Mouse (Mus musculus) stomach, embryonic 16.5 days (tissue): ENCODE measurements around the gene Rab34. TPM values are rescaled to one million over a fixed set of nuclear protein-coding genes. Genes with fewer than 3 reads are reported as not detected.

Source experiments
- ATAC-seq: fragments of 200-750 bp; cut with Nextera tagmentation; 2 replicates; pipeline ENCODE4 v1.8.0; 2017; ENCODE audit warnings: moderate number of reproducible peaks, moderate TSS enrichment; ENCODE audit not compliant: insufficient read depth, low FRiP score
- H3K27ac ChIP-seq: fragments of 300-500 bp; sonication (generic); 2 replicates; pipeline ENCODE4 v1.5.1; 2014; ENCODE audit warnings: low read length
- H3K27me3 ChIP-seq: fragments of 300-500 bp; sonication (generic); 2 replicates; pipeline ENCODE4 v1.6.1; 2014; ENCODE audit warnings: low read length, control low read depth, mixed read lengths; ENCODE audit not compliant: control insufficient read depth, insufficient read depth
- H3K36me3 ChIP-seq: fragments of 300-500 bp; sonication (generic); 2 replicates; pipeline ENCODE4 v1.6.1; 2014; ENCODE audit warnings: low read length; ENCODE audit not compliant: control insufficient read depth, insufficient read depth
- H3K4me1 ChIP-seq: fragments of 300-500 bp; sonication (generic); 2 replicates; pipeline ENCODE4 v1.6.1; 2014; ENCODE audit warnings: low read length, control low read depth, mixed read lengths; ENCODE audit not compliant: control insufficient read depth, insufficient read depth
- H3K4me2 ChIP-seq: fragments of 300-500 bp; sonication (generic); 2 replicates; pipeline ENCODE4 v1.6.1; 2014; ENCODE audit warnings: low read depth, low read length, mixed read lengths
- H3K4me3 ChIP-seq: fragments of 300-500 bp; sonication (generic); replicated peaks from 2 replicates; pipeline ENCODE4 v1.5.1; 2014; ENCODE audit warnings: mild to moderate bottlenecking, low read length
- H3K9ac ChIP-seq: fragments of 300-500 bp; sonication (generic); 2 replicates; pipeline ENCODE4 v1.6.1; 2014; ENCODE audit warnings: low read length
- H3K9me3 ChIP-seq: fragments of 300-500 bp; sonication (generic); replicated peaks from 2 replicates; pipeline ENCODE4 v1.6.1; 2016; ENCODE audit warnings: low read length, control low read depth; ENCODE audit not compliant: control insufficient read depth
- WGBS: fragments of 180-500 bp; shearing (Covaris S2); extraction: QIAGEN DNeasy Blood & Tissue Kit; methylation state at CpG from one replicate; pipeline ENCODE4 v1.1.7; 2014; 5-methylcytosine and 5-hydroxymethylcytosine counted together
- polyA plus RNA-seq: library from polyadenylated mRNA; unstranded; fragments of >200 nt; fragmentation: Nextera tagmentation; extraction: Ambion mirVana; gene quantifications from 2 replicates; pipeline ENCODE4 v1.2.1, GENCODE M21; 2015

Gene Rab34
- polyA plus RNA-seq, 1 experiment from 2014 or later, result 90.9 TPM

- Histone ChIP-seq H3K36me3 (peaks cover 7% of the 10 kb centered on the region), H3K9me3 (no peaks in the 10 kb centered on the region), H3K4me2 (no peak overlapping the region), H3K27me3 (no peaks in the 10 kb centered on the region), H3K9ac (no peak overlapping the region), H3K4me1 (peaks cover 20% of the 10 kb centered on the region), H3K4me3 (no peak overlapping the region), H3K27ac (no peak overlapping the region)
- WGBS, result 83% methylated on average over 5 of the region's 5 CpGs
- no peak for ATAC-seq
These were observed 32.6 kb upstream of the Rab34 start for GRCm38 (mm10) chr11:78155674-78156073.

GRCm38 (mm10) chr11:78156156-78156699 lies 32.0 kb upstream of the Rab34 start:
- H3K27me3 ChIP-seq, result no peaks in the 10 kb centered on the region
- WGBS, result 73% methylated on average over 6 of the region's 6 CpGs
- no peak overlapping the region for H3K4me3 ChIP-seq
- peaks cover 20% of the 10 kb centered on the region for H3K4me1 ChIP-seq
- peaks cover 13% of the 10 kb centered on the region for H3K36me3 ChIP-seq
- no peak for ATAC-seq
- no peak overlapping the region for H3K27ac ChIP-seq
- no peak overlapping the region for H3K4me2 ChIP-seq
- no peaks in the 10 kb centered on the region for H3K9me3 ChIP-seq
- H3K9ac ChIP-seq, result no peak overlapping the region

- no peak overlapping the region for H3K4me2 ChIP-seq
- no peak overlapping the region for H3K9ac ChIP-seq
- H3K4me1 ChIP-seq, result peaks cover 22% of the 10 kb centered on the region
- H3K27ac ChIP-seq, result no peak overlapping the region
- H3K27me3 ChIP-seq, result no peaks in the 10 kb centered on the region
- H3K9me3 ChIP-seq, result no peaks in the 10 kb centered on the region
- H3K36me3 ChIP-seq, result peaks cover 17% of the 10 kb centered on the region
- H3K4me3 ChIP-seq, result no peak overlapping the region
- ATAC-seq, result peak; percentile 30
- WGBS, result 19% methylated on average over 2 of the region's 2 CpGs
These were observed 29.1 kb upstream of the Rab34 start for GRCm38 (mm10) chr11:78159096-78159495.

- no peak for ATAC-seq
- WGBS, result 65% methylated on average over 7 of the region's 7 CpGs
- H3K9me3 ChIP-seq, result no peaks in the 10 kb centered on the region
- no peak overlapping the region for H3K4me3 ChIP-seq
- peaks cover 17% of the 10 kb centered on the region for H3K36me3 ChIP-seq
- H3K9ac ChIP-seq, result no peak overlapping the region
- H3K27me3 ChIP-seq, result no peaks in the 10 kb centered on the region
- H3K4me1 ChIP-seq, result peaks cover 22% of the 10 kb centered on the region
- no peak overlapping the region for H3K4me2 ChIP-seq
- H3K27ac ChIP-seq, result no peak overlapping the region
These were observed 28.7 kb upstream of the Rab34 start for GRCm38 (mm10) chr11:78159557-78159956.

GRCm38 (mm10) chr11:78160171-78160570 lies 28.1 kb upstream of the Rab34 start:
- ATAC-seq, result no peak
- WGBS, result 79% methylated on average over 18 of the region's 18 CpGs
- Histone ChIP-seq H3K4me3 (no peak overlapping the region), H3K4me1 (peaks cover 22% of the 10 kb centered on the region), H3K27ac (no peak overlapping the region; the same call in 1 of the 2 replicates), H3K36me3 (peaks cover 17% of the 10 kb centered on the region), H3K9ac (no peak overlapping the region), H3K4me2 (no peak overlapping the region), H3K9me3 (no peaks in the 10 kb centered on the region), H3K27me3 (no peaks in the 10 kb centered on the region)

- Histone ChIP-seq H3K9me3 (no peaks in the 10 kb centered on the region), H3K36me3 (peaks cover 17% of the 10 kb centered on the region), H3K4me2 (no peak overlapping the region), H3K4me1 (peaks cover 23% of the 10 kb centered on the region), H3K9ac (0 out of 2 replicates have a peak overlapping the region, but pooled peaks have one; percentile 26), H3K4me3 (no peak overlapping the region), H3K27ac (no peak overlapping the region), H3K27me3 (no peaks in the 10 kb centered on the region)
- no peak for ATAC-seq
- WGBS, result 87% methylated on average over 3 of the region's 3 CpGs
These were observed 27.6 kb upstream of the Rab34 start for GRCm38 (mm10) chr11:78160675-78161074.

GRCm38 (mm10) chr11:78161169-78161568 lies 27.1 kb upstream of the Rab34 start:
- Histone ChIP-seq H3K4me2 (no peak overlapping the region), H3K4me1 (peaks cover 28% of the 10 kb centered on the region), H3K9ac (0 out of 2 replicates have a peak overlapping the region, but pooled peaks have one; percentile 26), H3K9me3 (no peaks in the 10 kb centered on the region), H3K27me3 (no peaks in the 10 kb centered on the region), H3K36me3 (peaks cover 17% of the 10 kb centered on the region), H3K27ac (no peak overlapping the region), H3K4me3 (no peak overlapping the region)
- 87% methylated on average over 14 of the region's 14 CpGs for WGBS
- no peak for ATAC-seq

GRCm38 (mm10) chr11:78161968-78162367 lies 26.3 kb upstream of the Rab34 start:
- peak overlapping the region; percentile 98; the same call in 1 of the 2 replicates for H3K9ac ChIP-seq
- H3K4me1 ChIP-seq, result peaks cover 30% of the 10 kb centered on the region
- H3K4me2 ChIP-seq, result peak overlapping the region; percentile 94
- ATAC-seq, result no peak
- H3K27me3 ChIP-seq, result no peaks in the 10 kb centered on the region
- peaks cover 17% of the 10 kb centered on the region for H3K36me3 ChIP-seq
- H3K4me3 ChIP-seq, result 0 out of 2 replicates have a peak overlapping the region, but pooled peaks have one; percentile 100
- peak overlapping the region; percentile 99 for H3K27ac ChIP-seq
- 32% methylated on average over 4 of the region's 4 CpGs for WGBS
- H3K9me3 ChIP-seq, result no peaks in the 10 kb centered on the region

- Histone ChIP-seq H3K4me1 (peaks cover 30% of the 10 kb centered on the region), H3K9ac (peak overlapping the region; percentile 98), H3K27me3 (no peaks in the 10 kb centered on the region), H3K27ac (peak overlapping the region; percentile 99), H3K4me3 (peak overlapping the region; percentile 100; the same call in 1 of the 2 replicates), H3K4me2 (peak overlapping the region; percentile 94), H3K9me3 (no peaks in the 10 kb centered on the region), H3K36me3 (peaks cover 17% of the 10 kb centered on the region)
- ATAC-seq, result no peak
- WGBS, result 48% methylated on average over 6 of the region's 6 CpGs
These were observed 25.7 kb upstream of the Rab34 start for GRCm38 (mm10) chr11:78162504-78162903.
